Mouse (Mus musculus): ENCODE results near the gene Cox6a2. TPM values are rescaled to one million over a fixed set of nuclear protein-coding genes. Genes with fewer than 3 reads are reported as not detected.

The Cox6a2 gene
- polyA plus RNA-seq, 1 experiment from 2014 or later: 0.51 TPM

Other genes starting within 250 kb of the Cox6a2 start
- gene Fus, start 238.9 kb downstream of the Cox6a2 start, polyA plus RNA-seq (2016; fragmentation: Nextera tagmentation; extraction: Ambion mirVana): 408 and 469 TPM in 2 replicates
- gene Pycard, start 212.5 kb downstream of the Cox6a2 start, polyA plus RNA-seq (2016; fragmentation: Nextera tagmentation; extraction: Ambion mirVana): 5.2 and 6.5 TPM in 2 replicates
- gene Trim72, start 202.4 kb downstream of the Cox6a2 start, polyA plus RNA-seq (2016; fragmentation: Nextera tagmentation; extraction: Ambion mirVana): not detected in 2 replicates
- 0.28 and 0.40 TPM in 2 replicates for gene Itgam, start 143.7 kb downstream of the Cox6a2 start, polyA plus RNA-seq (2016; fragmentation: Nextera tagmentation; extraction: Ambion mirVana)
- not detected in 2 replicates for gene Gm49368, start 143.7 kb downstream of the Cox6a2 start, polyA plus RNA-seq (2016; fragmentation: Nextera tagmentation; extraction: Ambion mirVana)
- not detected in 2 replicates for gene Itgax, start 76.8 kb downstream of the Cox6a2 start, polyA plus RNA-seq (2016; fragmentation: Nextera tagmentation; extraction: Ambion mirVana)
- not detected in 2 replicates for gene Itgad, start 52.0 kb downstream of the Cox6a2 start, polyA plus RNA-seq (2016; fragmentation: Nextera tagmentation; extraction: Ambion mirVana)
- 17.8 and 20.0 TPM in 2 replicates for gene Armc5, start 31.0 kb upstream of the Cox6a2 start, polyA plus RNA-seq (2016; fragmentation: Nextera tagmentation; extraction: Ambion mirVana)
- gene 9130023H24Rik, start 31.6 kb upstream of the Cox6a2 start, polyA plus RNA-seq (2016; fragmentation: Nextera tagmentation; extraction: Ambion mirVana): 7.7 and 10.6 TPM in 2 replicates
- gene Tgfb1i1, start 40.4 kb upstream of the Cox6a2 start, polyA plus RNA-seq (2016; fragmentation: Nextera tagmentation; extraction: Ambion mirVana): 12.9 and 14.5 TPM in 2 replicates
- 0.33 and 0.50 TPM in 2 replicates for gene Slc5a2, start 59.3 kb upstream of the Cox6a2 start, polyA plus RNA-seq (2016; fragmentation: Nextera tagmentation; extraction: Ambion mirVana)
- 27.9 and 28.4 TPM in 2 replicates for gene BC017158, start 91.8 kb upstream of the Cox6a2 start, polyA plus RNA-seq (2016; fragmentation: Nextera tagmentation; extraction: Ambion mirVana)
- gene Rgs10, start 212.4 kb upstream of the Cox6a2 start, polyA plus RNA-seq (2016; fragmentation: Nextera tagmentation; extraction: Ambion mirVana): 2.7 and 3.5 TPM in 2 replicates

Measured in limb, embryonic 10.5 days (tissue).